ENCODE assay signal across 29 mouse cellular contexts in genomic region chr19:20194511-20194910, GRCm38 (mm10).
"Had no signal": no experiment of that assay in that cellular context is flagged by ENCODE, and none has a peak within 500 bp of the region (broad histone marks: within the 10 kb centered on the region; RNA-seq: fewer than 3 reads in every experiment).

No protein-coding gene starts in this region.

- ATAC-seq: forebrain, embryonic 13.5 days; forebrain, embryonic 14.5 days; forebrain, embryonic 15.5 days; forebrain, embryonic 16.5 days; forebrain, postnatal 0 days had no signal

- H3K4me3 ChIP-seq: embryonic facial prominence, embryonic 10.5 days; embryonic facial prominence, embryonic 12.5 days; embryonic facial prominence, embryonic 13.5 days; embryonic facial prominence, embryonic 15.5 days; erythroblast, embryonic 14.5 days; forebrain, embryonic 10.5 days; forebrain, embryonic 12.5 days; forebrain, embryonic 13.5 days; forebrain, embryonic 15.5 days; gastrocnemius, adult 2 months; heart, adult 2 months had no signal

- H3K27ac ChIP-seq: embryonic facial prominence, embryonic 10.5 days; embryonic facial prominence, embryonic 12.5 days; embryonic facial prominence, embryonic 13.5 days; embryonic facial prominence, embryonic 15.5 days; forebrain, embryonic 10.5 days; forebrain, embryonic 12.5 days; forebrain, embryonic 13.5 days; forebrain, embryonic 15.5 days; gastrocnemius, adult 2 months; heart, adult 2 months had no signal

- DNase-seq: cerebellum, adult 2 months; cerebellum, adult 8-10 months; cerebellum, adult 9-10 months; cerebellum, adult 9-11 months; cerebellum, postnatal 10 days; cerebellum, postnatal 14 days; cerebellum, postnatal 25 days; cerebellum, postnatal 36 days; embryo, embryonic 11 days; forebrain, postnatal 0 days; gastrocnemius, adult 2 months; gastrocnemius, postnatal 10 days; gastrocnemius, postnatal 14 days; gastrocnemius, postnatal 25 days; gastrocnemius, postnatal 36 days; heart, adult 11 months; heart, adult 18-20 months; heart, adult 2 months had no signal
